In genomic region chr11:43343574-43343973, GRCm38 (mm10) we compare ENCODE assay signal across 34 mouse cellular contexts.
"Had no signal": no experiment of that assay in that cellular context is flagged by ENCODE, and none has a peak within 500 bp of the region (broad histone marks: within the 10 kb centered on the region; RNA-seq: fewer than 3 reads in every experiment).

No protein-coding gene starts in this region.

- H3K9me3 ChIP-seq: heart, embryonic 10.5 days; heart, embryonic 12.5 days; heart, embryonic 13.5 days; heart, embryonic 15.5 days; hindbrain, embryonic 10.5 days; hindbrain, embryonic 12.5 days; hindbrain, embryonic 13.5 days; hindbrain, embryonic 15.5 days; intestine, embryonic 15.5 days; kidney, embryonic 15.5 days had no signal

- H3K9ac ChIP-seq: heart, embryonic 12.5 days; heart, embryonic 13.5 days; heart, embryonic 15.5 days; hindbrain, embryonic 12.5 days; hindbrain, embryonic 15.5 days; intestine, embryonic 15.5 days; kidney, embryonic 15.5 days had no signal

- H3K4me2 ChIP-seq: heart, embryonic 11.5 days; heart, embryonic 12.5 days; heart, embryonic 15.5 days; hindbrain, embryonic 12.5 days; hindbrain, embryonic 13.5 days; hindbrain, embryonic 14.5 days; hindbrain, embryonic 15.5 days; intestine, embryonic 15.5 days; kidney, embryonic 15.5 days had no signal

- DNase-seq: heart, postnatal 10 days; heart, postnatal 14 days; heart, postnatal 36 days; heart, postnatal 4 days; kidney, adult 11 months; kidney, adult 18-20 months; kidney, adult 2 months; kidney, adult 8-10 months; kidney, adult 9 months; kidney, postnatal 10 days; kidney, postnatal 14 days; kidney, postnatal 25 days; kidney, postnatal 36 days; kidney, postnatal 4 days; layer of hippocampus, adult 9-11 months; layer of hippocampus, postnatal 36 days had no signal

- H3K4me3 ChIP-seq: heart, embryonic 10.5 days; heart, embryonic 12.5 days; heart, embryonic 13.5 days; heart, embryonic 15.5 days; hindbrain, embryonic 10.5 days; hindbrain, embryonic 12.5 days; hindbrain, embryonic 13.5 days; hindbrain, embryonic 15.5 days; intestine, embryonic 15.5 days; kidney, embryonic 15.5 days; layer of hippocampus, adult 2 months had no signal

- H3K27me3 ChIP-seq: heart, embryonic 12.5 days; heart, embryonic 13.5 days; heart, embryonic 15.5 days; hindbrain, embryonic 12.5 days; hindbrain, embryonic 13.5 days; hindbrain, embryonic 15.5 days; intestine, embryonic 15.5 days; kidney, embryonic 15.5 days had no signal

- H3K4me1 ChIP-seq: kidney, embryonic 15.5 days had no signal

- H3K27ac ChIP-seq: hindbrain, embryonic 10.5 days; hindbrain, embryonic 12.5 days; hindbrain, embryonic 13.5 days; hindbrain, embryonic 14.5 days; hindbrain, embryonic 15.5 days; hindbrain, postnatal 0 days; intestine, embryonic 15.5 days; kidney, embryonic 15.5 days; kidney, postnatal 0 days; layer of hippocampus, adult 2 months had no signal

- ATAC-seq: inflammation-experienced regulatory T-cells, adult 6 months; intestine, embryonic 15.5 days; intestine, embryonic 16.5 days; intestine, postnatal 0 days had no signal

- H3K36me3 ChIP-seq: heart, embryonic 10.5 days; heart, embryonic 12.5 days; heart, embryonic 13.5 days; heart, embryonic 15.5 days; hindbrain, embryonic 10.5 days; hindbrain, embryonic 12.5 days; hindbrain, embryonic 13.5 days; hindbrain, embryonic 15.5 days; intestine, embryonic 15.5 days; kidney, embryonic 15.5 days had no signal
